Mouse (Mus musculus) embryonic facial prominence, embryonic 12.5 days (tissue): ENCODE results near the gene Sec14l1. TPM values are rescaled to one million over a fixed set of nuclear protein-coding genes. Genes with fewer than 3 reads are reported as not detected.

Experiments
- ATAC-seq: fragments of 200-750 bp; cut with Nextera tagmentation; 2 replicates; pipeline ENCODE4 v1.8.0; 2017; ENCODE audit not compliant: insufficient number of reproducible peaks, insufficient read depth, low FRiP score, low TSS enrichment
- H3K27ac ChIP-seq: fragments of 300-500 bp; sonication (generic); 2 replicates; pipeline ENCODE4 v1.5.1; 2016; ENCODE audit warnings: mild to moderate bottlenecking
- H3K27me3 ChIP-seq: fragments of 300-500 bp; sonication (generic); 2 replicates; pipeline ENCODE4 v1.6.1; 2016; ENCODE audit warnings: mild to moderate bottlenecking, moderate library complexity
- H3K36me3 ChIP-seq: fragments of 300-500 bp; sonication (generic); 2 replicates; pipeline ENCODE4 v1.6.1; 2016; ENCODE audit warnings: mild to moderate bottlenecking
- H3K4me1 ChIP-seq: fragments of 300-500 bp; sonication (generic); 2 replicates; pipeline ENCODE4 v1.6.1; 2016
- H3K4me2 ChIP-seq: fragments of 300-500 bp; sonication (generic); replicated peaks from 2 replicates; pipeline ENCODE4 v1.6.1; 2016; ENCODE audit warnings: mild to moderate bottlenecking, moderate library complexity
- H3K4me3 ChIP-seq: fragments of 300-500 bp; sonication (generic); 2 replicates; pipeline ENCODE4 v1.5.1; 2016; ENCODE audit warnings: mild to moderate bottlenecking
- H3K9ac ChIP-seq: fragments of 300-500 bp; sonication (generic); 2 replicates; pipeline ENCODE4 v1.6.1; 2016; ENCODE audit warnings: mild to moderate bottlenecking, moderate library complexity
- H3K9me3 ChIP-seq: fragments of 300-500 bp; sonication (generic); 2 replicates; pipeline ENCODE4 v1.6.1; 2016; ENCODE audit warnings: mild to moderate bottlenecking, moderate library complexity
- WGBS: fragments of 180-500 bp; shearing (Covaris S2); methylation state at CpG from one replicate; pipeline ENCODE4 v1.1.7; 2016; 5-methylcytosine and 5-hydroxymethylcytosine counted together
- polyA plus RNA-seq: library from polyadenylated mRNA; unstranded; fragments of >200 nt; fragmentation: Nextera tagmentation; extraction: Ambion mirVana; gene quantifications from 2 replicates; pipeline ENCODE4 v1.2.1, GENCODE M21; 2016

The Sec14l1 gene
- polyA plus RNA-seq, 1 experiment from 2014 or later, result 55.6 TPM

GRCm38 (mm10) chr11:117089673-117090419 is 25.1 kb upstream of the Sec14l1 start:
- ATAC-seq, result no peak

GRCm38 (mm10) chr11:117091406-117091805 is 23.6 kb upstream of the Sec14l1 start:
- H3K4me1 ChIP-seq, result peaks cover 19% of the 10 kb centered on the region
- 14% methylated on average over 4 of the region's 4 CpGs for WGBS
- H3K9me3 ChIP-seq, result no peaks in the 10 kb centered on the region
- H3K9ac ChIP-seq, result no peak overlapping the region
- ATAC-seq, result no peak
- H3K27me3 ChIP-seq, result no peaks in the 10 kb centered on the region
- H3K4me2 ChIP-seq, result peak overlapping the region; percentile 44
- 0 out of 2 replicates have a peak overlapping the region, but pooled peaks have one; percentile 47 for H3K27ac ChIP-seq
- H3K4me3 ChIP-seq, result no peak overlapping the region
- H3K36me3 ChIP-seq, result no peaks in the 10 kb centered on the region

More at GRCm38 (mm10) chr11:117089673-117090419, 25.1 kb upstream of the Sec14l1 start:
- Histone ChIP-seq H3K9ac (no peak overlapping the region), H3K27me3 (no peaks in the 10 kb centered on the region), H3K4me3 (no peak overlapping the region), H3K4me2 (no peak overlapping the region), H3K4me1 (peaks cover 19% of the 10 kb centered on the region), H3K27ac (no peak overlapping the region), H3K9me3 (no peaks in the 10 kb centered on the region), H3K36me3 (no peaks in the 10 kb centered on the region)
- 72% methylated on average over 9 of the region's 9 CpGs for WGBS

- WGBS, result 2% methylated on average over 22 of the region's 22 CpGs
- Histone ChIP-seq H3K27me3 (no peaks in the 10 kb centered on the region), H3K4me2 (peak overlapping the region; percentile 44), H3K36me3 (no peaks in the 10 kb centered on the region), H3K9ac (peak overlapping the region; percentile 17; the same call in 1 of the 2 replicates), H3K4me1 (peaks cover 21% of the 10 kb centered on the region), H3K27ac (0 out of 2 replicates have a peak overlapping the region, but pooled peaks have one; percentile 47), H3K4me3 (0 out of 2 replicates have a peak overlapping the region, but pooled peaks have one; percentile 6), H3K9me3 (no peaks in the 10 kb centered on the region)
- no peak for ATAC-seq
Observed at GRCm38 (mm10) chr11:117091845-117092244, 23.1 kb upstream of the Sec14l1 start.

- 25% methylated on average over 8 of the region's 8 CpGs for WGBS
- no peaks in the 10 kb centered on the region for H3K36me3 ChIP-seq
- no peak for ATAC-seq
- H3K4me1 ChIP-seq, result peaks cover 22% of the 10 kb centered on the region
- H3K27me3 ChIP-seq, result no peaks in the 10 kb centered on the region
- no peak overlapping the region for H3K4me3 ChIP-seq
- no peak overlapping the region for H3K4me2 ChIP-seq
- H3K27ac ChIP-seq, result no peak overlapping the region
- no peak overlapping the region for H3K9ac ChIP-seq
- H3K9me3 ChIP-seq, result no peaks in the 10 kb centered on the region
Observed at GRCm38 (mm10) chr11:117092711-117093110, 22.3 kb upstream of the Sec14l1 start.

GRCm38 (mm10) chr11:117093900-117094552 is 20.9 kb upstream of the Sec14l1 start:
- WGBS, result 81% methylated on average over 5 of the region's 5 CpGs
- Histone ChIP-seq H3K4me1 (peaks cover 32% of the 10 kb centered on the region), H3K4me2 (no peak overlapping the region), H3K9me3 (no peaks in the 10 kb centered on the region), H3K4me3 (no peak overlapping the region), H3K9ac (no peak overlapping the region), H3K27ac (no peak overlapping the region), H3K27me3 (no peaks in the 10 kb centered on the region), H3K36me3 (no peaks in the 10 kb centered on the region)
- ATAC-seq, result no peak

- no peaks in the 10 kb centered on the region for H3K27me3 ChIP-seq
- no peak overlapping the region for H3K4me2 ChIP-seq
- no peaks in the 10 kb centered on the region for H3K9me3 ChIP-seq
- peaks cover 32% of the 10 kb centered on the region for H3K4me1 ChIP-seq
- no peak overlapping the region for H3K9ac ChIP-seq
- 88% methylated on average over 9 of the region's 9 CpGs for WGBS
- H3K4me3 ChIP-seq, result no peak overlapping the region
- H3K27ac ChIP-seq, result no peak overlapping the region
- ATAC-seq, result no peak
- H3K36me3 ChIP-seq, result no peaks in the 10 kb centered on the region
Observed at GRCm38 (mm10) chr11:117094646-117095045, 20.3 kb upstream of the Sec14l1 start.

GRCm38 (mm10) chr11:117097021-117097420 is 17.9 kb upstream of the Sec14l1 start:
- Histone ChIP-seq H3K4me1 (peaks cover 22% of the 10 kb centered on the region), H3K4me2 (no peak overlapping the region), H3K27me3 (no peaks in the 10 kb centered on the region), H3K27ac (no peak overlapping the region), H3K4me3 (no peak overlapping the region), H3K36me3 (no peaks in the 10 kb centered on the region), H3K9me3 (no peaks in the 10 kb centered on the region), H3K9ac (no peak overlapping the region)
- WGBS, result 65% methylated on average over 9 of the region's 9 CpGs
- ATAC-seq, result no peak

GRCm38 (mm10) chr11:117098155-117098554 is 16.8 kb upstream of the Sec14l1 start:
- Histone ChIP-seq H3K4me1 (peaks cover 14% of the 10 kb centered on the region), H3K9me3 (no peaks in the 10 kb centered on the region), H3K27ac (0 out of 2 replicates have a peak overlapping the region, but pooled peaks have one; percentile 47), H3K9ac (no peak overlapping the region), H3K4me3 (no peak overlapping the region), H3K36me3 (no peaks in the 10 kb centered on the region), H3K4me2 (no peak overlapping the region), H3K27me3 (no peaks in the 10 kb centered on the region)
- 48% methylated on average over 5 of the region's 5 CpGs for WGBS
- no peak for ATAC-seq

- WGBS, result 78% methylated on average over 3 of the region's 3 CpGs
- H3K4me2 ChIP-seq, result no peak overlapping the region
- H3K4me1 ChIP-seq, result peaks cover 14% of the 10 kb centered on the region
- H3K9ac ChIP-seq, result no peak overlapping the region
- ATAC-seq, result no peak
- no peak overlapping the region for H3K4me3 ChIP-seq
- H3K27ac ChIP-seq, result peak overlapping the region; percentile 47; the same call in 1 of the 2 replicates
- no peaks in the 10 kb centered on the region for H3K9me3 ChIP-seq
- H3K27me3 ChIP-seq, result no peaks in the 10 kb centered on the region
- H3K36me3 ChIP-seq, result no peaks in the 10 kb centered on the region
Observed at GRCm38 (mm10) chr11:117098784-117099183, 16.2 kb upstream of the Sec14l1 start.

GRCm38 (mm10) chr11:117099372-117099771 is 15.6 kb upstream of the Sec14l1 start:
- Histone ChIP-seq H3K9ac (no peak overlapping the region), H3K4me1 (peaks cover 14% of the 10 kb centered on the region), H3K36me3 (no peaks in the 10 kb centered on the region), H3K27ac (no peak overlapping the region), H3K4me2 (no peak overlapping the region), H3K4me3 (no peak overlapping the region), H3K9me3 (no peaks in the 10 kb centered on the region), H3K27me3 (no peaks in the 10 kb centered on the region)
- 62% methylated on average over 2 of the region's 2 CpGs for WGBS
- ATAC-seq, result no peak

GRCm38 (mm10) chr11:117101351-117101921 is 13.5 kb upstream of the Sec14l1 start:
- H3K27me3 ChIP-seq, result no peaks in the 10 kb centered on the region
- WGBS, result 64% methylated on average over 8 of the region's 8 CpGs

More at GRCm38 (mm10) chr11:117101351-117101921, 13.5 kb upstream of the Sec14l1 start:
- H3K36me3 ChIP-seq, result no peaks in the 10 kb centered on the region
- ATAC-seq, result no peak
- H3K9me3 ChIP-seq, result no peaks in the 10 kb centered on the region
- no peak overlapping the region for H3K4me2 ChIP-seq
- no peak overlapping the region for H3K9ac ChIP-seq
- no peak overlapping the region for H3K4me3 ChIP-seq
- no peak overlapping the region for H3K27ac ChIP-seq
- peaks cover 16% of the 10 kb centered on the region for H3K4me1 ChIP-seq
